Mouse (Mus musculus) heart, adult 2 months (tissue): ENCODE measurements around the gene 1700029I15Rik. TPM values are rescaled to one million over a fixed set of nuclear protein-coding genes. Genes with fewer than 3 reads are reported as not detected.

Experiments
- DNase-seq, 2 experiments: peaks; one replicate each; pipeline ENCODE4 v3.0.0; 2021
- H3K27ac ChIP-seq: fragments of 200-600 bp; 2 replicates; pipeline ENCODE4 v1.8.1; 2022
- H3K27me3 ChIP-seq: fragments of 200-500 bp; 2 replicates; pipeline ENCODE4 v1.6.1; 2012; ENCODE audit warnings: mild to moderate bottlenecking, low read length, inconsistent platforms, mixed read lengths; ENCODE audit not compliant: control insufficient read depth, insufficient read depth
- H3K36me3 ChIP-seq: fragments of 200-500 bp; 2 replicates; pipeline ENCODE4 v1.6.1; 2012; ENCODE audit warnings: low read length, inconsistent platforms; ENCODE audit not compliant: control insufficient read depth, insufficient read depth
- H3K4me1 ChIP-seq: fragments of 200-500 bp; 2 replicates; pipeline ENCODE4 v1.6.1; 2011; ENCODE audit warnings: low read length; ENCODE audit not compliant: control insufficient read depth, insufficient read depth
- H3K4me3 ChIP-seq: fragments of 200-600 bp; 2 replicates; pipeline ENCODE4 v1.8.1; 2022
- H3K79me2 ChIP-seq: fragments of 200-500 bp; replicated peaks from 2 replicates; pipeline ENCODE4 v1.6.1; 2012; ENCODE audit warnings: mild to moderate bottlenecking, inconsistent platforms, low read length, moderate library complexity, mixed read lengths; ENCODE audit not compliant: control insufficient read depth, insufficient read depth
- H3K9ac ChIP-seq: fragments of 200-500 bp; 2 replicates; pipeline ENCODE4 v1.6.1; 2012; ENCODE audit warnings: low read depth, mild to moderate bottlenecking, control low read depth, inconsistent platforms, low read length, mixed read lengths
- CTCF ChIP-seq: fragments of 200-600 bp; IDR thresholded peaks from 2 replicates; pipeline ENCODE4 v1.8.1; 2022; ENCODE audit warnings: antibody characterized with exemption, mild to moderate bottlenecking, moderate library complexity
- EP300 ChIP-seq: fragments of 200-500 bp; IDR thresholded peaks from 2 replicates; pipeline ENCODE4 v1.6.1; 2011; ENCODE audit warnings: low read depth, low read length, control low read depth; ENCODE audit not compliant: insufficient read depth
- POLR2A ChIP-seq: fragments of 200-500 bp; IDR thresholded peaks from 2 replicates; pipeline ENCODE4 v1.6.1; 2011; ENCODE audit warnings: mild to moderate bottlenecking, low read depth, low read length, control low read depth; ENCODE audit not compliant: insufficient read depth
- WGBS: fragments of 180-500 bp; shearing (Covaris S2); methylation state at CpG from one replicate; pipeline ENCODE4 v1.1.7; 2018; 5-methylcytosine and 5-hydroxymethylcytosine counted together
- intact Hi-C: fragments of 180-260 bp; cut with DNase I; formaldehyde crosslinking; loops from one replicate; pipeline ENCODE4 v1.15.1; 2025
- polyA plus RNA-seq: library from polyadenylated mRNA; depleted of rRNA; stranded (reverse); fragments of >200 nt; gene quantifications from 2 replicates; pipeline ENCODE4 v1.2.3, GENCODE M21; 2012
- total RNA-seq, 2 experiments: library from RNA; stranded (reverse); gene quantifications; 2 replicates each; pipeline ENCODE4 v1.2.3; 2021

Gene 1700029I15Rik
- total and polyA plus RNA-seq, 3 experiments = 0.63 to 2.8 (median 1.1) TPM

GRCm38 (mm10) chr2:92388081-92388517 lies 5.8 kb downstream of the 1700029I15Rik start:
- Histone ChIP-seq H3K4me3 (no peak overlapping the region), H3K9ac (no peak overlapping the region), H3K79me2 (no peaks in the 10 kb centered on the region), H3K27ac (no peak overlapping the region; the same call in 1 of the 2 replicates), H3K36me3 (no peaks in the 10 kb centered on the region), H3K4me1 (peaks cover 2% of the 10 kb centered on the region; the same call in 1 of the 2 replicates), H3K27me3 (no peaks in the 10 kb centered on the region)
- intact Hi-C loops = no loop called here
- no peak for TF ChIP-seq CTCF
- TF ChIP-seq POLR2A = no peak
- no peak for TF ChIP-seq EP300
- no peak for DNase-seq
- WGBS = 58% methylated on average over 3 of the region's 3 CpGs

- intact Hi-C loops = no loop called here
- DNase-seq = peak; percentile 80 to 87
- Histone ChIP-seq H3K27me3 (no peaks in the 10 kb centered on the region), H3K9ac (peak overlapping the region; percentile 70), H3K79me2 (no peaks in the 10 kb centered on the region), H3K36me3 (no peaks in the 10 kb centered on the region), H3K27ac (peak overlapping the region; percentile 57), H3K4me3 (peak overlapping the region; percentile 56), H3K4me1 (peaks cover 2% of the 10 kb centered on the region; the same call in 1 of the 2 replicates)
- 1% methylated on average over 62 of the region's 62 CpGs for WGBS
- TF ChIP-seq CTCF (no peak), EP300 (no peak), POLR2A (no peak)
These were observed 6.7 kb downstream of the 1700029I15Rik start for GRCm38 (mm10) chr2:92388891-92389641.

GRCm38 (mm10) chr2:92389645-92390044 lies 7.3 kb downstream of the 1700029I15Rik start:
- H3K9ac ChIP-seq = no peak overlapping the region
- 36% methylated on average over 10 of the region's 10 CpGs for WGBS
- DNase-seq = no peak
- H3K27ac ChIP-seq = peak overlapping the region; percentile 54
- H3K36me3 ChIP-seq = no peaks in the 10 kb centered on the region
- no peak for TF ChIP-seq POLR2A
- TF ChIP-seq EP300 = no peak
- TF ChIP-seq CTCF = no peak
- intact Hi-C loops = no loop called here
- no peaks in the 10 kb centered on the region for H3K27me3 ChIP-seq
- H3K79me2 ChIP-seq = no peaks in the 10 kb centered on the region
- H3K4me1 ChIP-seq = peaks cover 2% of the 10 kb centered on the region; the same call in 1 of the 2 replicates
- peak overlapping the region; percentile 56 for H3K4me3 ChIP-seq

GRCm38 (mm10) chr2:92390206-92390930 lies 8.0 kb downstream of the 1700029I15Rik start:
- Histone ChIP-seq H3K27me3 (no peaks in the 10 kb centered on the region), H3K36me3 (no peaks in the 10 kb centered on the region), H3K4me1 (peaks cover 2% of the 10 kb centered on the region; the same call in 1 of the 2 replicates), H3K27ac (no peak overlapping the region), H3K4me3 (no peak overlapping the region), H3K9ac (no peak overlapping the region), H3K79me2 (no peaks in the 10 kb centered on the region)
- TF ChIP-seq EP300 = no peak
- TF ChIP-seq CTCF = no peak
- TF ChIP-seq POLR2A = no peak
- WGBS = 50% methylated on average over 6 of the region's 6 CpGs
- intact Hi-C loops = no loop called here
- DNase-seq = peak; percentile 59 to 60

GRCm38 (mm10) chr2:92391116-92391515 lies 8.8 kb downstream of the 1700029I15Rik start:
- TF ChIP-seq CTCF = no peak
- no peak for TF ChIP-seq POLR2A
- TF ChIP-seq EP300 = no peak
- DNase-seq = no peak
- Histone ChIP-seq H3K27me3 (no peaks in the 10 kb centered on the region), H3K79me2 (no peaks in the 10 kb centered on the region), H3K4me1 (peaks cover 2% of the 10 kb centered on the region; the same call in 1 of the 2 replicates), H3K4me3 (no peak overlapping the region), H3K27ac (no peak overlapping the region), H3K9ac (no peak overlapping the region), H3K36me3 (no peaks in the 10 kb centered on the region)
- intact Hi-C loops = no loop called here
- WGBS = 83% methylated on average over 8 of the region's 8 CpGs
